Mouse (Mus musculus) neural tube, embryonic 12.5 days (tissue): ENCODE measurements around the gene Ss18l1. TPM values are rescaled to one million over a fixed set of nuclear protein-coding genes. Genes with fewer than 3 reads are reported as not detected.
A peak's percentile ranks its signal among the peaks of the same experiment; 100 is the strongest.

Experiments used
- ATAC-seq: fragments of 200-750 bp; cut with Nextera tagmentation; 2 replicates; pipeline ENCODE4 v1.8.0; 2017; ENCODE audit warnings: low read depth, mild to moderate bottlenecking, moderate TSS enrichment, moderate library complexity; ENCODE audit not compliant: low FRiP score
- H3K27ac ChIP-seq: fragments of 300-500 bp; sonication (generic); 2 replicates; pipeline ENCODE4 v1.5.1; 2016
- H3K27me3 ChIP-seq: fragments of 300-500 bp; sonication (generic); replicated peaks from 2 replicates; pipeline ENCODE4 v1.6.1; 2016; ENCODE audit warnings: mild to moderate bottlenecking
- H3K36me3 ChIP-seq: fragments of 300-500 bp; sonication (generic); 2 replicates; pipeline ENCODE4 v1.6.1; 2016; ENCODE audit warnings: mild to moderate bottlenecking
- H3K4me1 ChIP-seq: fragments of 300-500 bp; sonication (generic); 2 replicates; pipeline ENCODE4 v1.6.1; 2016
- H3K4me2 ChIP-seq: fragments of 300-500 bp; sonication (generic); replicated peaks from 2 replicates; pipeline ENCODE4 v1.6.1; 2016; ENCODE audit warnings: mild to moderate bottlenecking
- H3K4me3 ChIP-seq: fragments of 300-500 bp; sonication (generic); 2 replicates; pipeline ENCODE4 v1.5.1; 2016
- H3K9ac ChIP-seq: fragments of 300-500 bp; sonication (generic); 2 replicates; pipeline ENCODE4 v1.6.1; 2016; ENCODE audit warnings: mild to moderate bottlenecking
- H3K9me3 ChIP-seq: fragments of 300-500 bp; sonication (generic); 2 replicates; pipeline ENCODE4 v1.6.1; 2016; ENCODE audit warnings: mild to moderate bottlenecking
- WGBS: fragments of 180-500 bp; shearing (Covaris S2); methylation state at CpG from one replicate; pipeline ENCODE4 v1.1.7; 2016; 5-methylcytosine and 5-hydroxymethylcytosine counted together
- polyA plus RNA-seq: library from polyadenylated mRNA; unstranded; fragments of >200 nt; fragmentation: Nextera tagmentation; extraction: Ambion mirVana; gene quantifications from 2 replicates; pipeline ENCODE4 v1.2.1, GENCODE M21; 2016

Ss18l1 gene
- polyA plus RNA-seq, 1 experiment from 2014 or later, result 34.1 TPM

GRCm38 (mm10) chr2:180042858-180043515 is 678 bp downstream of the Ss18l1 start:
- Histone ChIP-seq H3K27ac (peak overlapping the region; percentile 97), H3K9me3 (no peaks in the 10 kb centered on the region; the same call in 1 of the 2 replicates), H3K27me3 (no peaks in the 10 kb centered on the region; the same call in 1 of the 2 replicates), H3K4me3 (peak overlapping the region; percentile 98), H3K4me2 (peak overlapping the region; percentile 86), H3K36me3 (peaks cover 17% of the 10 kb centered on the region), H3K9ac (peak overlapping the region; percentile 95), H3K4me1 (peaks cover 36% of the 10 kb centered on the region)
- peak; percentile 60 for ATAC-seq
- WGBS, result under 1% methylated on average over 66 of the region's 66 CpGs

GRCm38 (mm10) chr2:180045283-180045682 is 3.0 kb downstream of the Ss18l1 start:
- H3K36me3 ChIP-seq, result 0 out of 2 replicates have a peak, but pooled peaks cover 3% of the 10 kb centered on the region
- 59% methylated on average over 4 of the region's 4 CpGs for WGBS
- H3K4me2 ChIP-seq, result no peak overlapping the region
- no peak overlapping the region for H3K27ac ChIP-seq
- H3K9me3 ChIP-seq, result no peaks in the 10 kb centered on the region; the same call in 1 of the 2 replicates
- H3K4me1 ChIP-seq, result peaks cover 31% of the 10 kb centered on the region
- H3K4me3 ChIP-seq, result no peak overlapping the region
- H3K9ac ChIP-seq, result no peak overlapping the region
- no peak for ATAC-seq
- H3K27me3 ChIP-seq, result no peaks in the 10 kb centered on the region; the same call in 1 of the 2 replicates

DNA sequence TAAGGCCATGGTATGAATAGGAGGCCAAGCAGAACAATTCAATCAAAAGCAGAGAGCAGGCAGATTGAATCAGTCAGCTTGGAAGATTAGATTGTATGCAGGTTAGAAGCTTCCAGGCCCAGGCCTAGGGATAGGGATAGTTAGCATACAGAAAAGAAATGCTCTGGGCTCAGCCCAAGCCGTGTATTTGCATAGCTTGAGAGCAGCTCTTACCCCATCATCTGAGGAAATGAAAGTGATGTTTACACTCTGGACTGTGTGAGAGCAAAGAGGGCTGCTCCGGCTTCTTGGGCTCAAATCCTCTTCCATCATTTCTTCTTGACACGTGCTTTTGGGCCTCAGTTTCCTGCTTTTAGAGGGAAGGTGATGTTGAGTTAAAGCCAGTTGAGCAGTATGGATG is 5.3 kb downstream of the Ss18l1 start:
- Histone ChIP-seq H3K9ac (no peak overlapping the region), H3K36me3 (peaks cover 6% of the 10 kb centered on the region), H3K4me3 (no peak overlapping the region), H3K9me3 (no peaks in the 10 kb centered on the region; the same call in 1 of the 2 replicates), H3K27ac (no peak overlapping the region), H3K27me3 (no peaks in the 10 kb centered on the region; the same call in 1 of the 2 replicates), H3K4me2 (no peak overlapping the region), H3K4me1 (peaks cover 20% of the 10 kb centered on the region)
- 93% methylated on average over 3 of the region's 3 CpGs for WGBS
- ATAC-seq, result no peak

- Histone ChIP-seq H3K9me3 (no peaks in the 10 kb centered on the region; the same call in 1 of the 2 replicates), H3K4me1 (peaks cover 20% of the 10 kb centered on the region), H3K9ac (no peak overlapping the region), H3K27me3 (no peaks in the 10 kb centered on the region; the same call in 1 of the 2 replicates), H3K27ac (no peak overlapping the region), H3K4me2 (no peak overlapping the region), H3K4me3 (no peak overlapping the region), H3K36me3 (peaks cover 12% of the 10 kb centered on the region)
- no peak for ATAC-seq
- WGBS, result 95% methylated on average over 18 of the region's 18 CpGs
Measured at GRCm38 (mm10) chr2:180047980-180048635, 5.8 kb downstream of the Ss18l1 start.

- Histone ChIP-seq H3K27me3 (no peaks in the 10 kb centered on the region), H3K4me1 (no peaks in the 10 kb centered on the region), H3K27ac (no peak overlapping the region), H3K36me3 (peaks cover 39% of the 10 kb centered on the region), H3K4me3 (no peak overlapping the region), H3K9ac (no peak overlapping the region), H3K9me3 (no peaks in the 10 kb centered on the region; the same call in 1 of the 2 replicates), H3K4me2 (no peak overlapping the region)
- WGBS, result 25% methylated on average over 5 of the region's 5 CpGs
- ATAC-seq, result peak; percentile 39; the same call in 1 of the 2 replicates
Measured at GRCm38 (mm10) chr2:180050986-180051385, 8.7 kb downstream of the Ss18l1 start.

- peaks cover 50% of the 10 kb centered on the region for H3K36me3 ChIP-seq
- peak; percentile 34; the same call in 1 of the 2 replicates for ATAC-seq
- 92% methylated on average over 14 of the region's 14 CpGs for WGBS
Measured at GRCm38 (mm10) chr2:180051986-180052733, 9.9 kb downstream of the Ss18l1 start.

DNA sequence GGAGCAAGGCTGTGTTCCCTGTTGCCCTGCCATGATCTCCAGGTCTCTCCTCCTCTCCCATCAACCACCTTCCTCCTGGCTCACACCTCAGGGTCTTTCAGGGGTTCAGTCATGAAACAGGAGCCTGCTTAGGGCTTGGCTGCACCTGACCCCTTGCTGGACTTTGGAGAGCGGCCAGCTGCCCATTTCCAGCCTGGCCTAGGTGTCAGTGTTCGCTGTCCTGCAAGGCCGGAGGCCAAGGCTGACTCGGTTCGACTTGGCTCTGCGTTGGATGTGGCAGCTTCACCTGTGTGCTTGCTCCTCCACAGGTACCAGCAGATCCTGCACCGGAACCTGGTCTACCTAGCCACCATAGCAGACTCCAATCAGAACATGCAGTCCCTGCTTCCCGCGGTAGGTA is 10.7 kb downstream of the Ss18l1 start:
- no peak for ATAC-seq
- no peaks in the 10 kb centered on the region for H3K9me3 ChIP-seq
- H3K36me3 ChIP-seq, result peaks cover 55% of the 10 kb centered on the region
- no peak overlapping the region for H3K27ac ChIP-seq
- no peak overlapping the region for H3K9ac ChIP-seq
- H3K4me3 ChIP-seq, result no peak overlapping the region
- H3K27me3 ChIP-seq, result no peaks in the 10 kb centered on the region
- H3K4me2 ChIP-seq, result no peak overlapping the region
- H3K4me1 ChIP-seq, result no peaks in the 10 kb centered on the region
- 94% methylated on average over 9 of the region's 9 CpGs for WGBS

More at GRCm38 (mm10) chr2:180051986-180052733, 9.9 kb downstream of the Ss18l1 start:
- H3K27ac ChIP-seq, result no peak overlapping the region
- H3K4me3 ChIP-seq, result no peak overlapping the region
- H3K27me3 ChIP-seq, result no peaks in the 10 kb centered on the region
- no peaks in the 10 kb centered on the region; the same call in 1 of the 2 replicates for H3K9me3 ChIP-seq
- H3K4me2 ChIP-seq, result no peak overlapping the region
- H3K4me1 ChIP-seq, result no peaks in the 10 kb centered on the region
- H3K9ac ChIP-seq, result no peak overlapping the region

- Histone ChIP-seq H3K9ac (no peak overlapping the region), H3K27me3 (no peaks in the 10 kb centered on the region), H3K36me3 (peaks cover 71% of the 10 kb centered on the region), H3K4me2 (no peak overlapping the region), H3K4me3 (no peak overlapping the region), H3K27ac (no peak overlapping the region), H3K4me1 (no peaks in the 10 kb centered on the region), H3K9me3 (no peaks in the 10 kb centered on the region)
- ATAC-seq, result no peak
- WGBS, result 96% methylated on average over 11 of the region's 11 CpGs
Measured at GRCm38 (mm10) chr2:180063338-180064131, 21.2 kb downstream of the Ss18l1 start.

GRCm38 (mm10) chr2:180069770-180070480 is 27.6 kb downstream of the Ss18l1 start:
- peaks cover 23% of the 10 kb centered on the region for H3K36me3 ChIP-seq
- peak overlapping the region; percentile 68 for H3K4me3 ChIP-seq
- peak overlapping the region; percentile 91 for H3K4me2 ChIP-seq
- H3K27ac ChIP-seq, result no peak overlapping the region
- peak overlapping the region; percentile 68 for H3K9ac ChIP-seq
- peak; percentile 54; the same call in 1 of the 2 replicates for ATAC-seq
- H3K4me1 ChIP-seq, result peaks cover 10% of the 10 kb centered on the region
- no peaks in the 10 kb centered on the region for H3K27me3 ChIP-seq
- WGBS, result 35% methylated on average over 20 of the region's 20 CpGs
- no peaks in the 10 kb centered on the region for H3K9me3 ChIP-seq

DNA sequence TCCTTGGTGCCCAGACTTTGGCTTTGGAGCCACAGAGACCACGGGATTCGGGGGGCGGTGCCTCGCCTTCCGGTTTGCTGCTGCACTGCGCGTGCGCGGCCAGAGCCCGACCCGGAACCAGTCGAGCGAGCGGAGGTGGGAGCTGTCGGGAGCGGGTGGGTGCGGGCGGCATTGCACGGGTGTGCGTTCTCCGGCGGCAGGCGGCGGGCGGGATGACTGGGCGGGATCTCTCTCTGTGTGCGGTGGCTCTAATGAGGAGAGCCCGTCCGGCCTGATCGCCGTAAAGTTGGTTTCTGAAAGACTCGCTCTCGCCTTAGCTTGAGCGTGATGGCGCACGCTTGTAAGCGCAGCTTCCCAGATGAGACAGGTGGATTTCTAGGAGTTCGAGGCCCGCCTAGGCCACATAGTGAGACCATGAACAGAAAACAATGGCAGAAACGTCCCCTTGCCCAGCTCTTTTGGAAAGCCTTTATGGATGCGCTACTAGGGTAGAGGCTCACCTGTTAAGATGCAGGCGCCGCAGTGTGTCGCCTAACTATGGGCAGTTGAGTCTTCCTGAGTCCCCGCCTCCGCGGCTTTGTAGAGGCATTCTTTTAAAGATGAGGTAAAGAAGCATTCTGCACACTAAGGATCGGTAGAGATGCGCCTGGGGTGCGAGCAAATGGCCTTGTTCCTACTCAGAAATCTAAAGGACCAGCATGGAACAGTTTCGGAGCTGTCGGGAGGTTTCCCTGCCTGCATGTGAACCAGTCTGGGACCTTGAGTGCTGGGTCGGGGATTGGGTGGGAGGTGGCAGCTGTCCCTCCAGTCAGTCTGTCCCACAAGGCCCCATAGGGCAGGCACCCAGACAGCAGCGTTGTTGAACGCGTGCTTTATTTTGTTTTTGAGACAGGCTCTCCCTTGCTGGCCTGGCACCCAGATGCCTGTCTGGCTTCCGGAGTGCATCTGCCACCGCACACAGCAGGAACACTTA is 28.5 kb downstream of the Ss18l1 start, which contains the start of gene Mtg2:
Gene Mtg2 (plus strand): TSS at position 108 of the 973 bp plus-strand sequence.
- Histone ChIP-seq H3K36me3 (peaks cover 20% of the 10 kb centered on the region), H3K9ac (peak within 1 kb of the TSS; percentile 68), H3K27ac (peak within 1 kb of the TSS; percentile 51; the same call in 1 of the 2 replicates), H3K4me2 (peak within 1 kb of the TSS; percentile 91), H3K4me1 (peaks cover 10% of the 10 kb centered on the region), H3K27me3 (no peaks in the 10 kb centered on the region), H3K4me3 (peak within 1 kb of the TSS; percentile 68), H3K9me3 (no peaks in the 10 kb centered on the region)
- WGBS, result 6% methylated on average over 58 of the region's 58 CpGs
- peak; percentile 97 for ATAC-seq
